Mouse (Mus musculus): ENCODE data around the gene Rnf157.
"Not testable (repeated sequence)": the region's sequence is repeated elsewhere in the genome, so short reads cannot be mapped to it uniquely, and the experiment has no call there.

Rnf157 gene

DNA sequence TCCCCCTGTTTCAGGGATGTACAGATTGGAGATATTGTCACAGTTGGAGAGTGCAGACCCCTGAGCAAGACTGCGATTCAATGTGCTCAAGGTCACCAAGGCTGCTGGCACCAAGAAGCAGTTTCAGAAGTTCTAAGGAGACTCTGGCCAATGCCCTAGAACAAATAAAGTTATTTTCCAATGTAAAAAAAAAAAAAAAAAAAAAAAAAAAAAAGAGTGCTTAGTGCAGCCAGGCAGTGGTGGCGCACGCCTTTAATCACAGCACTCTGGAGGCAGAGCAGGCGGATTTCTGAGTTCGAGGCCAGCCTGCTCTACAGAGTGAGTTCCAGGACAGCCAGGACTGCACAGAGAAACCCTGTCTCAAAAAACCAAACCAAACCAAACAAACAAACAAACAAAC lies 29.8 kb downstream of the Rnf157 start:
- DNase-seq (ENCODE audit: low read depth, low spot score): not testable (repeated sequence)

DNA sequence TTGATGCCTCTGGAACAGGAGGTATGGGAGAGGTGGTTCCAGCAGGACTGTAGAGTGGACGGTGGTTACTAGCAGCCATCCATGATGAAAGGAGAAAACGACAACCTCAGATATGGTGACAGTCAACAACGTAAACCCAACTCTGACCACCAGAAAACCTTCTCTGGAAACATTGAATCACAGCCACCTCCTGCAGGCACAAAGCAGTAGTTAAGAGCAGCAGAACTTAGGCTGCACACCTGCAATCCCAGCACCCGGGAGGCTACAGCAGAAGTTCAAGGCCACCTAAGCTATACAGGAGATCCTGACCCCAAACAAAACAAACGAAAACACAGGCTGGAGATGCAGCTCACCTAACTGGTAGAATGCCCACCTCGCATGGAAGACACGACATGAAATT lies 32.1 kb downstream of the Rnf157 start:
- no peak for DNase-seq (ENCODE audit: low read depth, low spot score)

DNA sequence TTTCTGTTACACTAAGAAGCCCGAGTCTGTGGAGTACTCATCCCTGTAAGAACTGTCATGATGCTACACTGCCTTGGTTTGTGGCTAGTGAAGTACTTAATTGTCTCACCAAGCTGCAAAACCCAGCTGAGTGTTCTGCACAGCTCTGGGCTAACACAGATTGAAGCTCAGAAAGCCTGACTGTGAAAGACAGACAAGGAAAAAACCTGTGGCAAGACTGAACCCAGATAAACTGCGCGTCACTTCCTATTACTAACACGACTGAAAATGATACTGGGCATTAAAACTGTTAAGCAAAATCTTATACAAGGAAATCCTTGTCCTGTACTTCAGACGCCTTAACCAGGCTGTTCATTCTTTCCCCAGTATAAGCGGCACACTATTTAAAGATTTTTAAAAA lies 33.3 kb downstream of the Rnf157 start:
- DNase-seq (ENCODE audit: low read depth, low spot score): no peak

- DNase-seq (ENCODE audit: low read depth, low spot score): no peak
These were observed 35.7 kb downstream of the Rnf157 start for GRCm38 (mm10) chr11:116376945-116377661.

DNA sequence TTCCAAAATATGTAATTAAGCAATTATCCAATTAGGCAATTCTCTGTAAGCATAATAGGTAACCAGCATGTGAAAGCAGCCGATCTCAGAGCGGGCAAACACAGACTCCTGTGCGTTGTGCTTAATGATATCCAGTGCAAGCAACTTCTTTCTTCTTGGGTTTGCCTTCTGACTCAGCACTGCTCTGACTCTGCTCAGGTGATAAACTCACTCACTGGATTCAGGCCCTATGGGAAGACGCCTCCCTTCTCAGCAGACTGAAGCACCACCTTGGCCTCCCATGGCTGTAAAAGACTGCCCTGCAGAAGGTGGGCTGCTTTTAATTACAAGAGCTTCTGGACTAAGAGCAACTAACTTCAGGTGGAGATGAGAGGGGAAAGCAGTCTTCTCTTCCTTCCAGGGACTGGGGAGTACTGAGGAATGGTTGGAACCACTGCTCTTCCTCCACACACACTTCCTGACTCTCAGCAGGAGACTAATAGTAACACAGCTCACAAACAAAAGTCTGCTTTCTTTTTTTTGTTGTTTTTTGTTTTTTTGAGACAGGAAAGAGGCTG lies 40.9 kb downstream of the Rnf157 start:
- no peak for DNase-seq (ENCODE audit: low read depth, low spot score)

GRCm38 (mm10) chr11:116369633-116370032 lies 43.2 kb downstream of the Rnf157 start:
- no peak for DNase-seq (ENCODE audit: low read depth, low spot score)

GRCm38 (mm10) chr11:116369051-116369450 lies 43.8 kb downstream of the Rnf157 start:
- DNase-seq (ENCODE audit: low read depth, low spot score): no peak

DNA sequence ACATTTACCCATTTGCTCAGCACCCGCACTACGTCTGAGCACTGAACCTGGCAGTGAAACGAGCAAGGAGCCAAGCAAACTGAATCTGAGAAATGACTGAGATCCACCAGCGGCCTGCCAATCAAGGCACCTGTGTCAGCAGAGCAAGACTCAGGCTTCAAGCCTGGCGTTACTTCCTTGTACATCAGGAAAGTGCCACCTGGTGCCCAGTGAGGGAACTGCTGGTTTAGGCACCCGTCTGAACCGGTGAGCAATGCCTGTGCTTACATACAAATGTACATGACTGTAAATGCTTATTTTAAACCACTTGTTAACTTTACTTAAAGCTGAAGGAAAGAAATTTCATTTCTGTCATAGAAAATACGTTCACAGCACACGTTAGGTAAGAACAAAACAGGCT lies 44.7 kb downstream of the Rnf157 start:
- DNase-seq (ENCODE audit: low read depth, low spot score): peak; percentile 81

- DNase-seq (ENCODE audit: low read depth, low spot score): no peak
These were observed 46.2 kb downstream of the Rnf157 start for GRCm38 (mm10) chr11:116366647-116367046.

DNA sequence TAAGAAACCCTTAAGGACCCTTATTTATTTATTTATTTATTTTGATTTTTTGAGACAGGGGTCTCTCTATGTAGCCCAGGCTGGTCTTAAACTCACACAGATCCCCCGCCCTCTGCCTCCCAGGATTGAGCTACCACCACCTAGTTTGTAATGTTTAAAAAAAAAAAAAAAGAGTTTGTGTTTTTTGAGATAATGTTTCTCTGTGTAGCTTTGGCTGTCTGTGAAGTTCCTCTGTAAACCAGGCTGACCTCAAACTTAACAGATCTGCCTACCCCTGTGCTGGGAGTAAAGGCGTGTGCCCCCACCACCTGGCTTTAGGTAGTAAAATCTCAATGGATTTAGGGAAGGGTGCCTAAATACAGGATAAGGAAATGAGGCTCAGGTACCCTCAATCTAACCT lies 46.7 kb downstream of the Rnf157 start:
- DNase-seq (ENCODE audit: low read depth, low spot score): no peak

- DNase-seq (ENCODE audit: low read depth, low spot score): no peak
These were observed 47.4 kb downstream of the Rnf157 start for GRCm38 (mm10) chr11:116365432-116365831.

DNA sequence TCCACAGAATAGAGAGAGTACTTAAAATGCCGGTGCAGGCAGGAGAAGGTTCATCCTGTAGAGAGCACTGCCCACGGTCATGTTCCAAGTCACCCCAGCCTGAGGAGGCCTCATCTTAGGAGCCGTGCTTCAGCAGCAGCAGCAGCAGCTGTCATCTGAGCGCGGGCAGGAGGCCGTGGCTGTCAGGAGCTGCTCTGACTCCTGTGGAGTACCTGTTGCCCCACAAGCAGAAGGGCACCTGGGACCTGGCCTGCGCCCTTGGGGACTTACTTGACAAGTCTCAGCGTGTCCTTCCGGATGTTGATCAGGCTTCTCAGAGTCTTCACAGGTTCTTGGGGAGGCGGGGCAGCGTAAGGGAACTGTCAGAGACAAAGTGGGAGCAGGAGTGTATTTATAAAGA lies 50.8 kb downstream of the Rnf157 start:
- no peak for DNase-seq (ENCODE audit: low read depth, low spot score)

DNA sequence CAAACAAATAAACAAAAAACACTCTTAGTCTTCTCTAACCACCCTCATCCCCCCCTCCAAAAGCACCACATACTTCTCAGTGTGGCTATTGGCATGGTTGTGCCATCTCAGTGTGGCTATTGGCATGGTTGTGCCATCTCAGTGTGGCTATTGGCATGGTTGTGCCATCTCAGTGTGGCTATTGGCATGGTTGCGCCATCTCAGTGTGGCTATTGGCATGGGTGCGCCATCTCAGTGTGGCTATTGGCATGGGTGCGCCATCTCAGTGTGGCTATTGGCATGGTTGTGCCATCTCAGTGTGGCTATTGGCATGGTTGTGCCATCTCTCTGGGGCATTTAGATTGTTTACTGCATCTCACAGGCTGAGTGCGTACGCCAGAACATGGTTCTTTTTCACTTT lies 51.9 kb downstream of the Rnf157 start:
- not testable (repeated sequence) for DNase-seq (ENCODE audit: low read depth, low spot score)

DNA sequence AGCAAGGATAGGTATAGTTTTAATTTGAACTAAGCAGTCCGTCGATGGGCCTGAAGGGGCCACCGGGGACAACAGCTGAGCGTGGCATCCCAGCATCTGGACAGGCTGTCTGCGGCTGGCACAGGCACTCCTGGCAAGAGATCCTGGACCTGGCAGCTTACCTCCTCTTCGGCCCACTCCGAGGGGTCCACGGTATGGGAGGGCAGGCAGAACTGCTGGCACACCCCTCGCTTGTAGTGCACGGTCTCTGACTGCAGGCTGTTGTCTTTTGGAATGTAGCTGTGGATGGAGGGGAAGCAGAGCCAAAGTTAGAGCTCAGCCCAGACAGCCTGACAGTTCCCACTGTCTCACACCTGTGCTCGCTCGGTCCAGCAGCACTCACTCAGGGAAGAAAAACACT lies 53.2 kb downstream of the Rnf157 start:
- no peak for DNase-seq (ENCODE audit: low read depth, low spot score)

DNA sequence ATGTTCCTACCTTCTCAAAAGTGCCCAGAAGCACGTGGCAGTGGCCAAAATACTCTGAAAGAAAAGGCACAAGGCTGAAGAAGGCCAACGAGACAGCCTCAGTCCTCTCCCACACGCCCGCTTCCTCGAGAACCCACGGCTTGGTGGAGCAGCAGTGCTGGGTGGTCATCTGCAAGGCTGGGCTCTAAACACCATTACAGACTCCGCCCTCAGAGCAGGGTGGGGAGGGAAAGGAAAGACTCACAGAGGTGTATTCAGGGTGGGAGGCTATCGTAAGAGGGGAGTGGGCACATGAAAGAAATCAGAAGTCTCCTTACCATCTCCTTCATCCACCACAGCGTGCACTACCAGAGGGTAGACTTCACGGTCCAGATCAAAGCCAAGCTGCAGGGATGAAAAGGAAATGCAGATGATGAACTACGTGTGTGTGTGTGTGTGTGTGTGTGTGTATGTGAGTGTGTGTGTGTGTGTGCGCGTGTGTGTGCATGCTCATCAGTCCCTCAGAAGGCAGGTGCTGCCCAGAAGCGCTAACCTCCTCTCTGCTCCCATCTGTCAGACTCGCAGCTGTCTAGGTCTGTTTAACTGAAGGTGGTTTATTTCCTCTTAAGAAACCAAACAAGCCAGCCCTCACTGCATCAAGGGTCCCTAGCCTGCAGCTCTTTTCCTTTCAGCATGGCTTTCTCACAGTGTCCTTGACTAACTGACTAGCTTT lies 53.8 kb downstream of the Rnf157 start:
- no peak for DNase-seq (ENCODE audit: low read depth, low spot score)

GRCm38 (mm10) chr11:116354521-116354920 lies 58.3 kb downstream of the Rnf157 start:
- no peak for DNase-seq (ENCODE audit: low read depth, low spot score)

- DNase-seq (ENCODE audit: low read depth, low spot score): no peak
These were observed 59.3 kb downstream of the Rnf157 start for GRCm38 (mm10) chr11:116353535-116353934.

GRCm38 (mm10) chr11:116351294-116351693 lies 61.5 kb downstream of the Rnf157 start:
- DNase-seq (ENCODE audit: low read depth, low spot score): no peak

- DNase-seq (ENCODE audit: low read depth, low spot score): peak; percentile 96
These were observed 64.9 kb downstream of the Rnf157 start for GRCm38 (mm10) chr11:116347955-116348354.

- no peak for DNase-seq (ENCODE audit: low read depth, low spot score)
These were observed 65.8 kb downstream of the Rnf157 start for GRCm38 (mm10) chr11:116347012-116347411.

GRCm38 (mm10) chr11:116342069-116342791 lies 70.6 kb downstream of the Rnf157 start:
- peak; percentile 43 for DNase-seq (ENCODE audit: low read depth, low spot score)

GRCm38 (mm10) chr11:116337531-116337930 lies 75.3 kb downstream of the Rnf157 start:
- no peak for DNase-seq (ENCODE audit: low read depth, low spot score)

Measured in skeletal muscle tissue, adult 2 months (tissue).